Mouse (Mus musculus) liver, embryonic 16.5 days (tissue): ENCODE results near the gene Endog. TPM values are rescaled to one million over a fixed set of nuclear protein-coding genes. Genes with fewer than 3 reads are reported as not detected.
A peak's percentile ranks its signal among the peaks of the same experiment; 100 is the strongest.
"Not testable (repeated sequence)": the region's sequence is repeated elsewhere in the genome, so short reads cannot be mapped to it uniquely, and the experiment has no call there.

Experiments used
- ATAC-seq: fragments of 200-750 bp; cut with Nextera tagmentation; 2 replicates; pipeline ENCODE4 v1.8.0; 2017; ENCODE audit warnings: low read depth, mild to moderate bottlenecking, moderate number of reproducible peaks, moderate library complexity
- H3K27ac ChIP-seq: fragments of 300-500 bp; sonication (generic); 2 replicates; pipeline ENCODE4 v1.5.1; 2014; ENCODE audit warnings: mild to moderate bottlenecking, low read length
- H3K27me3 ChIP-seq: fragments of 300-500 bp; sonication (generic); 2 replicates; pipeline ENCODE4 v1.6.1; 2014; ENCODE audit warnings: low read depth, low read length, mixed read lengths; ENCODE audit not compliant: control insufficient read depth, insufficient read depth
- H3K36me3 ChIP-seq: fragments of 300-500 bp; sonication (generic); 2 replicates; pipeline ENCODE4 v1.6.1; 2014; ENCODE audit warnings: mild to moderate bottlenecking; ENCODE audit not compliant: control insufficient read depth, insufficient read depth
- H3K4me1 ChIP-seq: fragments of 300-500 bp; sonication (generic); 2 replicates; pipeline ENCODE4 v1.6.1; 2014; ENCODE audit warnings: low read depth, low read length, mixed read lengths; ENCODE audit not compliant: control insufficient read depth
- H3K4me2 ChIP-seq: fragments of 300-500 bp; sonication (generic); 2 replicates; pipeline ENCODE4 v1.6.1; 2014; ENCODE audit warnings: low read depth, low read length, mixed read lengths
- H3K4me3 ChIP-seq: fragments of 300-500 bp; sonication (generic); 2 replicates; pipeline ENCODE4 v1.5.1; 2014; ENCODE audit warnings: low read depth, mild to moderate bottlenecking, low read length
- H3K9ac ChIP-seq: fragments of 300-500 bp; sonication (generic); 2 replicates; pipeline ENCODE4 v1.6.1; 2014; ENCODE audit warnings: low read depth, low read length
- H3K9me3 ChIP-seq: fragments of 300-500 bp; sonication (generic); replicated peaks from 2 replicates; pipeline ENCODE4 v1.6.1; 2016; ENCODE audit warnings: low read length; ENCODE audit not compliant: control insufficient read depth
- WGBS: fragments of 180-500 bp; shearing (Covaris S2); extraction: QIAGEN DNeasy Blood & Tissue Kit; methylation state at CpG from one replicate; pipeline ENCODE4 v1.1.7; 2014; ENCODE audit not compliant: insufficient replicate concordance; 5-methylcytosine and 5-hydroxymethylcytosine counted together
- polyA plus RNA-seq: library from polyadenylated mRNA; unstranded; fragments of >200 nt; fragmentation: Nextera tagmentation; extraction: Ambion mirVana; gene quantifications from 2 replicates; pipeline ENCODE4 v1.2.1, GENCODE M21; 2015

Endog gene
- polyA plus RNA-seq, 1 experiment from 2014 or later, result 19.8 TPM

- H3K4me3 ChIP-seq, H3K27me3 ChIP-seq, H3K9me3 ChIP-seq, H3K4me2 ChIP-seq, H3K27ac ChIP-seq, ATAC-seq, H3K36me3 ChIP-seq, H3K9ac ChIP-seq, H3K4me1 ChIP-seq: not testable (repeated sequence)
- 84% methylated on average over 4 of the region's 10 CpGs for WGBS
Measured at GRCm38 (mm10) chr2:30159871-30160270, 11.4 kb upstream of the Endog start.

GRCm38 (mm10) chr2:30161809-30162208, 9.5 kb upstream of the Endog start:
- Histone ChIP-seq H3K4me3 (no peak overlapping the region), H3K9ac (no peak overlapping the region), H3K27ac (no peak overlapping the region), H3K27me3 (no peaks in the 10 kb centered on the region), H3K4me2 (no peak overlapping the region), H3K4me1 (no peaks in the 10 kb centered on the region), H3K9me3 (peaks cover 8% of the 10 kb centered on the region), H3K36me3 (no peaks in the 10 kb centered on the region)
- no peak for ATAC-seq

GRCm38 (mm10) chr2:30164340-30164932, 6.9 kb upstream of the Endog start:
- Histone ChIP-seq H3K27ac (no peak overlapping the region), H3K27me3 (no peaks in the 10 kb centered on the region), H3K9me3 (peaks cover 9% of the 10 kb centered on the region), H3K9ac (no peak overlapping the region), H3K36me3 (no peaks in the 10 kb centered on the region), H3K4me3 (no peak overlapping the region), H3K4me2 (no peak overlapping the region), H3K4me1 (no peaks in the 10 kb centered on the region)
- ATAC-seq, result no peak
- WGBS, result 60% methylated on average over 9 of the region's 9 CpGs

GRCm38 (mm10) chr2:30166677-30167076, 4.6 kb upstream of the Endog start:
- 45% methylated on average over 4 of the region's 4 CpGs for WGBS
- H3K9me3 ChIP-seq, result peaks cover 9% of the 10 kb centered on the region

GRCm38 (mm10) chr2:30171997-30172382, 697 bp downstream of the Endog start:
- peak overlapping the region; percentile 68 for H3K4me3 ChIP-seq

More at GRCm38 (mm10) chr2:30166677-30167076, 4.6 kb upstream of the Endog start:
- no peaks in the 10 kb centered on the region for H3K36me3 ChIP-seq
- no peak overlapping the region for H3K4me2 ChIP-seq
- no peak overlapping the region for H3K9ac ChIP-seq
- H3K4me3 ChIP-seq, result no peak overlapping the region
- H3K27me3 ChIP-seq, result no peaks in the 10 kb centered on the region
- H3K4me1 ChIP-seq, result peaks cover 2% of the 10 kb centered on the region; the same call in 1 of the 2 replicates
- no peak for ATAC-seq
- no peak overlapping the region for H3K27ac ChIP-seq

GRCm38 (mm10) chr2:30173541-30174240, 2.4 kb downstream of the Endog start:
- no peak overlapping the region for H3K4me2 ChIP-seq
- peaks cover 25% of the 10 kb centered on the region for H3K36me3 ChIP-seq
- peaks cover 4% of the 10 kb centered on the region; the same call in 1 of the 2 replicates for H3K9me3 ChIP-seq
- peaks cover 26% of the 10 kb centered on the region for H3K4me1 ChIP-seq
- 87% methylated on average over 20 of the region's 20 CpGs for WGBS
- ATAC-seq, result no peak
- no peak overlapping the region for H3K27ac ChIP-seq
- H3K27me3 ChIP-seq, result no peaks in the 10 kb centered on the region
- no peak overlapping the region for H3K4me3 ChIP-seq
- no peak overlapping the region for H3K9ac ChIP-seq

More at GRCm38 (mm10) chr2:30171997-30172382, 697 bp downstream of the Endog start:
- Histone ChIP-seq H3K4me2 (peak overlapping the region; percentile 94), H3K4me1 (peaks cover 12% of the 10 kb centered on the region), H3K27me3 (no peaks in the 10 kb centered on the region), H3K36me3 (peaks cover 25% of the 10 kb centered on the region), H3K27ac (no peak overlapping the region), H3K9me3 (peaks cover 4% of the 10 kb centered on the region), H3K9ac (peak overlapping the region; percentile 67)
- WGBS, result 2% methylated on average over 19 of the region's 19 CpGs
- 0 out of 2 replicates have a peak, but pooled peaks have one; percentile 5 for ATAC-seq

GRCm38 (mm10) chr2:30175897-30176296, 4.6 kb downstream of the Endog start:
- H3K9me3 ChIP-seq, result peaks cover 4% of the 10 kb centered on the region; the same call in 1 of the 2 replicates
- 77% methylated on average over 8 of the region's 8 CpGs for WGBS
- H3K9ac ChIP-seq, result no peak overlapping the region
- H3K4me1 ChIP-seq, result peaks cover 26% of the 10 kb centered on the region
- no peak for ATAC-seq
- H3K27ac ChIP-seq, result no peak overlapping the region
- no peaks in the 10 kb centered on the region for H3K27me3 ChIP-seq
- no peak overlapping the region for H3K4me3 ChIP-seq
- H3K4me2 ChIP-seq, result no peak overlapping the region
- H3K36me3 ChIP-seq, result peaks cover 25% of the 10 kb centered on the region

- Histone ChIP-seq H3K27ac (no peak overlapping the region), H3K4me2 (no peak overlapping the region), H3K4me3 (no peak overlapping the region), H3K36me3 (peaks cover 25% of the 10 kb centered on the region), H3K9ac (no peak overlapping the region), H3K4me1 (peaks cover 24% of the 10 kb centered on the region), H3K27me3 (no peaks in the 10 kb centered on the region), H3K9me3 (peaks cover 4% of the 10 kb centered on the region; the same call in 1 of the 2 replicates)
- 100% methylated on average over 2 of the region's 2 CpGs for WGBS
- ATAC-seq, result no peak
Measured at GRCm38 (mm10) chr2:30176561-30176960, 5.3 kb downstream of the Endog start.
